Mouse (Mus musculus) forebrain, embryonic 16.5 days (tissue): ENCODE measurements around the gene Glrx. TPM values are rescaled to one million over a fixed set of nuclear protein-coding genes. Genes with fewer than 3 reads are reported as not detected.
"Not testable (repeated sequence)": the region's sequence is repeated elsewhere in the genome, so short reads cannot be mapped to it uniquely, and the experiment has no call there.

ENCODE experiments used
- ATAC-seq: fragments of 200-750 bp; cut with Nextera tagmentation; 2 replicates; pipeline ENCODE4 v1.8.0; 2017; ENCODE audit warnings: mild to moderate bottlenecking, moderate library complexity
- H3K27ac ChIP-seq: fragments of 300-500 bp; sonication (generic); 2 replicates; pipeline ENCODE4 v1.5.1; 2014; ENCODE audit warnings: low read length, control low read depth
- H3K27me3 ChIP-seq: fragments of 300-500 bp; sonication (generic); replicated peaks from 2 replicates; pipeline ENCODE4 v1.6.1; 2014; ENCODE audit warnings: low read length; ENCODE audit not compliant: control insufficient read depth, insufficient read depth
- H3K36me3 ChIP-seq: fragments of 300-500 bp; sonication (generic); 2 replicates; pipeline ENCODE4 v1.6.1; 2014; ENCODE audit not compliant: control insufficient read depth, insufficient read depth
- H3K4me1 ChIP-seq: fragments of 300-500 bp; sonication (generic); replicated peaks from 2 replicates; pipeline ENCODE4 v1.6.1; 2014; ENCODE audit warnings: low read length; ENCODE audit not compliant: control insufficient read depth, insufficient read depth
- H3K4me2 ChIP-seq: fragments of 300-500 bp; sonication (generic); 2 replicates; pipeline ENCODE4 v1.6.1; 2014; ENCODE audit warnings: mild to moderate bottlenecking, low read length, control low read depth
- H3K4me3 ChIP-seq: fragments of 300-500 bp; sonication (generic); replicated peaks from 2 replicates; pipeline ENCODE4 v1.5.1; 2014; ENCODE audit warnings: mild to moderate bottlenecking, low read length, control low read depth
- H3K9ac ChIP-seq: fragments of 300-500 bp; sonication (generic); replicated peaks from 2 replicates; pipeline ENCODE4 v1.6.1; 2014; ENCODE audit warnings: low read depth, low read length, control low read depth
- H3K9me3 ChIP-seq: fragments of 300-500 bp; sonication (generic); 2 replicates; pipeline ENCODE4 v1.6.1; 2016; ENCODE audit warnings: low read length; ENCODE audit not compliant: control insufficient read depth
- WGBS: fragments of 180-500 bp; shearing (Covaris S2); extraction: QIAGEN DNeasy Blood & Tissue Kit; methylation state at CpG from one replicate; pipeline ENCODE4 v1.1.7; 2014; 5-methylcytosine and 5-hydroxymethylcytosine counted together
- polyA plus RNA-seq: library from polyadenylated mRNA; unstranded; fragments of >200 nt; fragmentation: Nextera tagmentation; extraction: Ambion mirVana; gene quantifications from 2 replicates; pipeline ENCODE4 v1.2.1, GENCODE M21; 2015

Glrx gene
- polyA plus RNA-seq, 1 experiment from 2014 or later = 30.4 TPM

DNA sequence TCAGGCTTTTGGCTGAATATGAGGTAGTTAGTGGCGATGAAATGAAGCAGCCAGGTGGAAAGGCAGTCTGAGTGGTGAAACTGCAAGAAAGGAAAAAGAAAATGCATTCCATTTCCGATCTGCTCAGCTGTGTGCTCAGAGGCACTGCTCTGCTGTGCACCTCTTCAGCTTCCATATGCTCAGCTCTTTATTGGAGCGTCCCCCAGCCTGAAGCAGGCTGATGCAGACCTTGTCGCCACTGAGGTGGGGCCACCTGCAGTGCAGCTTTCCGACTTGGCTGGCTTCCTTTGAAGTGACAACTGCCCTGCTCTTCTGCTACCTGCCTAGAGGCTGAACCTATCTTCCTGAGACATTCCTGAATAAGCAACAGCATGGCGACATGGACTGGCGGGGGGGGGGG, 36.5 kb downstream of the Glrx start:
- not testable (repeated sequence) for ATAC-seq, H3K27me3 ChIP-seq, H3K27ac ChIP-seq, H3K4me3 ChIP-seq, H3K4me1 ChIP-seq, H3K9me3 ChIP-seq, H3K9ac ChIP-seq, H3K4me2 ChIP-seq, H3K36me3 ChIP-seq
- 57% methylated on average over 6 of the region's 7 CpGs for WGBS

DNA sequence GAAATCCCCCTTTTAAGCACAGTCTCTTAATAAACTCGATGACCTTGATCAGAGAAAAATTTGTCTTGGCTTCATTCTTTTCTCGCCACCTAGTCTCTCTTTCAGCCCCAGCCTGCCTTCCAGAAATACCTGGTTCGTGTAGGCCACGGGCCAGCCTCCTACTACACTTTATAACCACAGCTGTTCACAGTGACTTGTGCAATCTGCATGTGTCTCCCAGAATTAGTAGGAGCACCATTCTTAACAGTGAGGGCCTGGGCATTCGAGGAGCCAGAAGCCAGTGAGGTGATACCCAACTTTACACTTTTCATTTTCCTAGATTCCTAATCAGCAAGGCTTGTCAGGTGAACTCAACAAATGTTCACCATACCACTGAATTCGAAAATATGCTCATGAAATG, 36.9 kb downstream of the Glrx start:
- no peaks in the 10 kb centered on the region for H3K27me3 ChIP-seq
- H3K9ac ChIP-seq = no peak overlapping the region
- H3K4me2 ChIP-seq = no peak overlapping the region
- H3K36me3 ChIP-seq = peaks cover 3% of the 10 kb centered on the region; the same call in 1 of the 2 replicates
- WGBS = 84% methylated on average over 6 of the region's 6 CpGs
- H3K4me1 ChIP-seq = peaks cover 4% of the 10 kb centered on the region; the same call in 1 of the 2 replicates
- H3K9me3 ChIP-seq = no peaks in the 10 kb centered on the region
- H3K4me3 ChIP-seq = no peak overlapping the region
- no peak overlapping the region for H3K27ac ChIP-seq
- ATAC-seq = no peak

DNA sequence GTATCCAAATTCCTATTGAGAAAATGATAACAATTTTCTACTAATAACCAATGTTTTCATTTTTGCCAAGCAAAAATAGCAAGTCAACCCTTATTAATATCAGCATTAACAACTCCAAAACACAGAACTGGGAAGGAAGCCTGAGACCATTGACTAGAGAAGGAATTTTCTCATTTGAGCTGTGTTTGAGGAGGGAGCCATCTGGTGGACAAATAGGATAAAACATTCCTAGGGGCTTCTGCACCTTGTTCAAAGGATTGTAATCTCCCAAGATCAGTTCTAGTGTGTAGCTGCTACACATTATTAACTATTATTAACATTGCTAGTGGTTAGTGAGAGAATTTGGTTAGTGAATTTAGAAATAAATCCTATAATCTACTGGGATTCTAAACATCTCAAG, 38.2 kb downstream of the Glrx start:
- no peak overlapping the region for H3K27ac ChIP-seq
- no peak overlapping the region for H3K4me3 ChIP-seq
- H3K9ac ChIP-seq = no peak overlapping the region
- ATAC-seq = peak; percentile 65
- no peaks in the 10 kb centered on the region for H3K27me3 ChIP-seq
- no peak overlapping the region for H3K4me2 ChIP-seq
- H3K9me3 ChIP-seq = no peaks in the 10 kb centered on the region
- peaks cover 4% of the 10 kb centered on the region; the same call in 1 of the 2 replicates for H3K4me1 ChIP-seq
- H3K36me3 ChIP-seq = no peaks in the 10 kb centered on the region

DNA sequence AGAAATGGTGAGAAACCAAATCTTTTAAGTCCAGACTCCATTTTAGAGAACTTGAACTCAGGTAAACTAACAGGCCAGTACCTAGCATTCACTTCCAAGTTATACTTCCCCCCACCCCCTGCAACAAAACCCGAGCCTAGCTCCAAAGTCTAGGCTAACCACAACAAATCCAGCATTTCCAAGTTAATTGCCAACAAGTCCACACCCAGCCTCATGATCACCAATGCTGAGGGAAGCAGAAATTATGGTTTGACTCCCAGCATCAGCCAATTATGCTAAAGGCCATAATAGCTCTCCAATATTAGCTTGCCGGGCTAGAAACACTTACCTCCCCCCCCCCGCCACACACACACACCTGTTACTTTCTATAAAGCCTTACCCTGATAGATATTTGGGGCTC, 40.1 kb downstream of the Glrx start:
- peaks cover 4% of the 10 kb centered on the region; the same call in 1 of the 2 replicates for H3K4me1 ChIP-seq
- no peak overlapping the region for H3K4me3 ChIP-seq
- H3K9me3 ChIP-seq = no peaks in the 10 kb centered on the region
- no peaks in the 10 kb centered on the region for H3K27me3 ChIP-seq
- H3K4me2 ChIP-seq = no peak overlapping the region
- no peak for ATAC-seq
- H3K27ac ChIP-seq = no peak overlapping the region
- H3K36me3 ChIP-seq = peaks cover 4% of the 10 kb centered on the region; the same call in 1 of the 2 replicates
- WGBS = 91% methylated on average over 3 of the region's 3 CpGs
- no peak overlapping the region for H3K9ac ChIP-seq

DNA sequence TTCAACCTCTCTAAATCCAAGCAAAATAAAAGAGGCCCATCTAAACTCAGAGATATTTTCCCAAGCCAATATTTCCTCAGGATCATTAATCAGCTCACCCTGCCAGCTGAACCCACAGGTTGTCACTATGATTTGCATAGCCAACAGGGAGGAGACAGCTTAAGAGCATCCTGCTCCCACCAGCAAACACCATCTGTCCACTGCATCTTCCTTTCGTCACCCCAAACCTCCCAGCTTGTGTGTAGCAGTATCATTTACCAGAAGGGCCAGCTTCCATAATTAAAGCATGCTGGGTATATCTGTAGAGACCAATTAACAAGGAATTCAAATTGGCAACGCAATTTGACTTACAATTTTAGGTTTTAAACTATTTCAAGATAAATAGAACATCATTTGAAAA, 40.8 kb downstream of the Glrx start:
- no peak overlapping the region for H3K9ac ChIP-seq
- peaks cover 5% of the 10 kb centered on the region; the same call in 1 of the 2 replicates for H3K36me3 ChIP-seq
- H3K27me3 ChIP-seq = no peaks in the 10 kb centered on the region
- no peaks in the 10 kb centered on the region for H3K9me3 ChIP-seq
- H3K4me2 ChIP-seq = no peak overlapping the region
- ATAC-seq = peak; percentile 77
- H3K4me3 ChIP-seq = no peak overlapping the region
- peaks cover 4% of the 10 kb centered on the region; the same call in 1 of the 2 replicates for H3K4me1 ChIP-seq
- WGBS = 63% methylated on average over 2 of the region's 2 CpGs
- no peak overlapping the region for H3K27ac ChIP-seq

DNA sequence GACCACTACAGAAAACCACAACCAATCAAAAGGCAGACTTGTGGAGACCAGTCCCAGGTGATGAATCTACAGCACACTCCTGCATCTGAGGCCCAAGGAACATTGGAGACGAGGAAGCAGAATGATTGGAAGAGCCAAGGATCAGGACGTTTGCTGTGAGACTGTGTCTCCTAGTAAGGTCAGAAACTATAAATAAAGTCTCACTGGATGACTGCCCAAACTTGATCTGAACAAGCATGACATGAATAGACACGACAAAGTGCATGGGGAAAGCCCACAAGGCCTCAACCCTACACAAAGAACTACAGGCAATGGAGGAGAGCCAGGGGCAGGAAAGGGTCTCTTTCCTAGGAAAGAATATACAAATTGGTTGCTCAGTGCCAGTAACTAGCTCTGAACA, 44.1 kb downstream of the Glrx start:
- 68% methylated on average over 3 of the region's 3 CpGs for WGBS
- H3K4me2 ChIP-seq = no peak overlapping the region

DNA sequence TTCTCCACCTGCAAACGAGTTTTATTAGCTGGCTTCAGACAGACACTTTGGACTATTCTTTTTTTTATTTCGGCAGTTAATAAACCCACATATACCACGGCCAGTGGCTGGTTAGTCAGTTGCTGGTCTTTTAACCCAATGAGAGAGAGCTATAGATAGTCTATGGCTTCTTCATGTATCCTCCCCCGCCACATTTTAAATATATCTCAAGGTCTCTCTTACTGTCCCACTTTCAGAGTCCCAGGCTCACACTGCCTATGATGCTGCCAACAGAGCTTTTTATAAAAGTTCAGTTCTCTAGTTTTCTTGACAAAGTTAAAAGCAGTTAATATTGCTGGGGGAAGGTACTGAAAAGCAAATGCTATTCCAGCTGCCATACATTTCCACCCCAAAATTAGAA, 52.2 kb downstream of the Glrx start:
- no peaks in the 10 kb centered on the region for H3K4me1 ChIP-seq
- H3K9me3 ChIP-seq = no peaks in the 10 kb centered on the region
- H3K4me2 ChIP-seq = no peak overlapping the region
- no peaks in the 10 kb centered on the region for H3K27me3 ChIP-seq
- no peak overlapping the region for H3K4me3 ChIP-seq
- no peak overlapping the region for H3K27ac ChIP-seq
- H3K36me3 ChIP-seq = peaks cover 4% of the 10 kb centered on the region; the same call in 1 of the 2 replicates
- WGBS = 94% methylated on average over 4 of the region's 4 CpGs
- no peak overlapping the region for H3K9ac ChIP-seq
- no peak for ATAC-seq

More for the DNA sequence above, 44.1 kb downstream of the Glrx start:
- H3K9ac ChIP-seq = no peak overlapping the region
- ATAC-seq = no peak
- H3K4me3 ChIP-seq = no peak overlapping the region
- H3K9me3 ChIP-seq = no peaks in the 10 kb centered on the region
- peaks cover 5% of the 10 kb centered on the region; the same call in 1 of the 2 replicates for H3K36me3 ChIP-seq
- peaks cover 4% of the 10 kb centered on the region; the same call in 1 of the 2 replicates for H3K4me1 ChIP-seq
- H3K27me3 ChIP-seq = no peaks in the 10 kb centered on the region
- no peak overlapping the region for H3K27ac ChIP-seq

DNA sequence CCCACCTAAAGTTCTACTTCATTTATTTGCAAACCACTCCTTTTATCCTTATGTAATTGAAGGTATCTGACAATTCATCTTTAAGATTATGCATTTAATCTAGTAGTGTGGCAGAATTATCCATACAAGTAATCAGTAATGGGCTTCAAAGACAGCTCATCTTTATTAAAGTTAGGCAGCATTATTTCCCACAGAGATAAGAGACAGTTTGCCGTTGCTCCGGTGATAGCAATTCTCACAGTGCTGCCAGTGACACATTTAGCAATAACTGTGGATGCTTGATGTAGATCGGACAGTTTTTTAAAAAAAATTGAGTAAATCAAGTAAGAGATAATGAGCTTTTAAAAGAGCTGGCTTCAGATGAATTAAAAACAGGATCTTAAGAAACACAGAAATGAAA, 52.6 kb downstream of the Glrx start:
- Histone ChIP-seq H3K4me2 (no peak overlapping the region), H3K9ac (no peak overlapping the region), H3K4me1 (no peaks in the 10 kb centered on the region), H3K9me3 (no peaks in the 10 kb centered on the region), H3K4me3 (no peak overlapping the region), H3K36me3 (peaks cover 4% of the 10 kb centered on the region; the same call in 1 of the 2 replicates), H3K27ac (no peak overlapping the region), H3K27me3 (no peaks in the 10 kb centered on the region)
- ATAC-seq = no peak
- 88% methylated on average over 3 of the region's 3 CpGs for WGBS

DNA sequence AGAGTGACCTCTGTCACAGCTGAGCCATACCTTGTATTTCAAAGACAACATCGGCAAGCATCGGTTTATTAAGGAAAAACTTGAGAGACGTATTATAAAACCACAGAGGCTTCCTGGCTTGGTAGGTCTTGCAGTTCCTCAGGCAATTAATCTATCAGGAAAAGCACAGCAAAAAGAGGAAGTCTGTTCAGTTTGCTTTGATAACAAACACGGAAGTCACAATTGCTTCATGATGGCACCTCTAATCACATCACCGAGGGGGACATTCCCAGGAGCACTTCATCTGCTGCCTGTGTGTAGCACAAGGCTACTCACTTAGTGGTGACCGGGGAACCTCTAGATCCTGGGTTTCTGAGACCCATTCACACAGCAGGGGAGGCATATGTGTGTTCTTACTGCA, 53.2 kb downstream of the Glrx start:
- Histone ChIP-seq H3K36me3 (peaks cover 4% of the 10 kb centered on the region; the same call in 1 of the 2 replicates), H3K9me3 (no peaks in the 10 kb centered on the region), H3K4me2 (no peak overlapping the region), H3K27ac (no peak overlapping the region), H3K4me3 (no peak overlapping the region), H3K27me3 (no peaks in the 10 kb centered on the region), H3K9ac (no peak overlapping the region), H3K4me1 (no peaks in the 10 kb centered on the region)
- 89% methylated on average over 6 of the region's 6 CpGs for WGBS
- no peak for ATAC-seq
